Mouse (Mus musculus) forebrain, embryonic 10.5 days (tissue): Measurements from ENCODE around the gene Ucn3. TPM values are rescaled to one million over a fixed set of nuclear protein-coding genes. Genes with fewer than 3 reads are reported as not detected.

Source experiments
- microRNA-seq: library from miRNA; unstranded; fragments of <30 nt; microRNA quantifications from one replicate; pipeline ENCODE4, GENCODE M21; 2017
- polyA plus RNA-seq: library from polyadenylated mRNA; unstranded; fragments of >200 nt; fragmentation: Nextera tagmentation; extraction: Ambion mirVana; gene quantifications from 2 replicates; pipeline ENCODE4 v1.2.1, GENCODE M21; 2016

The Ucn3 gene
- polyA plus RNA-seq, 1 experiment from 2014 or later: not detected

Small RNAs within 50 kb of the gene (microRNA-seq; reads per million reads assigned to microRNA genes)
- gene Gm22460: not detected

Other genes starting within 250 kb of the Ucn3 start
- not detected in 2 replicates for gene Calml3, start 141.0 kb downstream of the Ucn3 start, polyA plus RNA-seq
- gene Calm4, start 107.6 kb downstream of the Ucn3 start, polyA plus RNA-seq: not detected in 2 replicates
- gene Calm5, start 91.2 kb downstream of the Ucn3 start, polyA plus RNA-seq: not detected in 2 replicates
- gene Net1, start 27.1 kb downstream of the Ucn3 start, polyA plus RNA-seq: 64.7 and 75.3 TPM in 2 replicates
- not detected in 2 replicates for gene Tubal3, start 27.1 kb downstream of the Ucn3 start, polyA plus RNA-seq
- gene Akr1c14, start 103.7 kb upstream of the Ucn3 start, polyA plus RNA-seq: 0.19 and 0.38 TPM in 2 replicates
- not detected in 2 replicates for gene Akr1c18, start 205.3 kb upstream of the Ucn3 start, polyA plus RNA-seq
- 0.21 and 0.52 TPM in 2 replicates for gene Akr1c13, start 245.8 kb upstream of the Ucn3 start, polyA plus RNA-seq